Mouse (Mus musculus) testis, adult 2 months (tissue): ENCODE data around the gene Yipf4.
"Not testable (repeated sequence)": the region's sequence is repeated elsewhere in the genome, so short reads cannot be mapped to it uniquely, and the experiment has no call there.

ENCODE experiments used
- CTCF ChIP-seq: fragments of 200-500 bp; IDR thresholded peaks from 2 replicates; pipeline ENCODE4 v1.5.1; 2012; ENCODE audit warnings: low read depth, mild to moderate bottlenecking, inconsistent platforms, low read length, moderate library complexity; ENCODE audit not compliant: control insufficient read depth, insufficient read depth, insufficient replicate concordance
- POLR2A ChIP-seq: fragments of 200-500 bp; IDR thresholded peaks from 2 replicates; pipeline ENCODE4 v1.6.1; 2012; ENCODE audit warnings: low read depth, mild to moderate bottlenecking, inconsistent platforms, low read length, moderate library complexity; ENCODE audit not compliant: control insufficient read depth

DNA sequence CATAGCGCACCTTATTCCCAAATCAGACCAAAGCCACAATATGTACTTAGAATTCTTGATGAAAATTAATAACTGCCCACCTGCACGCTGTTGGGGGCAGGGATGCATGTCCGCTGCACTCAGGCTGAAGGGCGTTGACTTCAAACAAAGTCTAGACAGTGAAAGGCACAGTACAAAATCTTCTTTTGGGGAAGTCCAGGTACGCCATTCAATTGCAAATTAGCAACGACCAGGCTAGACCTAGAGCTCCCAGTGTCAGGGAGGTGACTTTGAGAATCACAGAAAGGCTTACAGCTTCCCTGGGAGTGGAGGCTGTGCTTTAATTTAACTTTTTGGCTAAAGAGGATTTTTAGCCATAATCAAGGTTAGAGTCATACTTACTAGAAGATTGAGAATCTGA, 19.2 kb upstream of the Yipf4 start:
- not testable (repeated sequence) for TF ChIP-seq CTCF, POLR2A
